ENCODE assay signal across 20 mouse cellular contexts in genomic region chr6:53548236-53548635, GRCm38 (mm10).
DNase-seq lines count a peak whose midpoint lies in the region; ATAC-seq lines count a peak whose summit lies in the region.
"Had no signal": no experiment of that assay in that cellular context is flagged by ENCODE, and none has a peak within 500 bp of the region (broad histone marks: within the 10 kb centered on the region; RNA-seq: fewer than 3 reads in every experiment).

No protein-coding gene starts in this region.

- H3K9me3 ChIP-seq in heart, embryonic 10.5 days: no peaks in the 10 kb centered on the region
- H3K9me3 ChIP-seq in kidney, embryonic 15.5 days (replicated peaks): peaks cover 2% of the 10 kb centered on the region; the same call in 1 of the 2 replicates
- H3K9me3 ChIP-seq in limb, embryonic 10.5 days (replicated peaks): no peaks in the 10 kb centered on the region
- H3K9me3 ChIP-seq: embryonic facial prominence, embryonic 13.5 days; forebrain, embryonic 12.5 days; heart, embryonic 15.5 days; hindbrain, embryonic 13.5 days had no signal

- no peaks in the 10 kb centered on the region for H3K27me3 ChIP-seq in heart, embryonic 10.5 days (ENCODE audit: insufficient read depth, poor library complexity, severe bottlenecking)
- H3K27me3 ChIP-seq in kidney, embryonic 15.5 days: peaks cover 33% of the 10 kb centered on the region
- 0 out of 2 replicates have a peak, but pooled peaks cover 5% of the 10 kb centered on the region for H3K27me3 ChIP-seq in limb, embryonic 10.5 days (ENCODE audit: low read depth, poor library complexity, severe bottlenecking)
- H3K27me3 ChIP-seq: heart, embryonic 15.5 days; hindbrain, embryonic 13.5 days had no signal

- H3K36me3 ChIP-seq in heart, embryonic 10.5 days: no peaks in the 10 kb centered on the region; the same call in 1 of the 2 replicates
- no peaks in the 10 kb centered on the region for H3K36me3 ChIP-seq in kidney, embryonic 15.5 days
- H3K36me3 ChIP-seq in limb, embryonic 10.5 days: no peaks in the 10 kb centered on the region
- H3K36me3 ChIP-seq: embryonic facial prominence, embryonic 13.5 days; forebrain, embryonic 12.5 days; heart, embryonic 15.5 days; hindbrain, embryonic 13.5 days had no signal

- H3K4me1 ChIP-seq in heart, embryonic 10.5 days: peaks cover 25% of the 10 kb centered on the region
- peaks cover 34% of the 10 kb centered on the region for H3K4me1 ChIP-seq in kidney, embryonic 15.5 days
- peaks cover 34% of the 10 kb centered on the region for H3K4me1 ChIP-seq in limb, embryonic 10.5 days

- no peak overlapping the region for H3K4me3 ChIP-seq in heart, embryonic 10.5 days
- no peak overlapping the region for H3K4me3 ChIP-seq in kidney, embryonic 15.5 days (replicated peaks)
- no peak overlapping the region for H3K4me3 ChIP-seq in limb, embryonic 10.5 days
- H3K4me3 ChIP-seq: embryonic facial prominence, embryonic 13.5 days; forebrain, embryonic 12.5 days; heart, embryonic 15.5 days; hindbrain, embryonic 13.5 days had no signal

- H3K9ac ChIP-seq in kidney, embryonic 15.5 days: no peak overlapping the region
- H3K9ac ChIP-seq: embryonic facial prominence, embryonic 13.5 days; forebrain, embryonic 12.5 days; heart, embryonic 15.5 days; hindbrain, embryonic 13.5 days had no signal

- peak; percentile 71 for ATAC-seq in kidney, embryonic 15.5 days (replicated peaks; ENCODE audit: low FRiP score)
- ATAC-seq: forebrain, embryonic 16.5 days; hindbrain, postnatal 0 days had no signal

- intact Hi-C loops in heart, postnatal 10 days (cut with DNase I): no loop called here
- intact Hi-C loops in left cerebral cortex, postnatal 10 days (cut with DNase I): no loop called here

- DNase-seq in heart, embryonic 10.5 days (ENCODE audit: low spot score): peak; percentile 39
- DNase-seq in heart, postnatal 10 days: no peak
- no peak for DNase-seq in kidney, adult 11 months
- DNase-seq in limb, embryonic 10.5 days (ENCODE audit: low spot score): no peak
- DNase-seq in left cerebral cortex, postnatal 10 days (ENCODE audit: extremely low spot score in 1 of 2, low spot score in 2 of 2): no peak
- no peak for DNase-seq in adrenal gland, postnatal 14 days
- DNase-seq: adrenal gland, postnatal 10 days; cerebellum, adult 11-12 months; cerebellum, adult 9-10 months; cerebellum, postnatal 25 days; gastrocnemius, postnatal 10 days; heart, adult 18-20 months; heart, postnatal 4 days had no signal

- H3K27ac ChIP-seq in heart, embryonic 10.5 days: no peak overlapping the region
- H3K27ac ChIP-seq in kidney, embryonic 15.5 days: no peak overlapping the region
- H3K27ac ChIP-seq in limb, embryonic 10.5 days: 0 out of 2 replicates have a peak overlapping the region, but pooled peaks have one; percentile 37
- H3K27ac ChIP-seq: embryonic facial prominence, embryonic 13.5 days; forebrain, embryonic 12.5 days; heart, embryonic 15.5 days; hindbrain, embryonic 13.5 days; hindbrain, postnatal 0 days had no signal

- H3K4me2 ChIP-seq in kidney, embryonic 15.5 days: no peak overlapping the region
- H3K4me2 ChIP-seq: embryonic facial prominence, embryonic 13.5 days; forebrain, embryonic 12.5 days; heart, embryonic 15.5 days; hindbrain, embryonic 13.5 days had no signal

- 59% methylated on average over 6 of the region's 6 CpGs for WGBS in heart, embryonic 10.5 days
- WGBS in kidney, embryonic 15.5 days: 29% methylated on average over 6 of the region's 6 CpGs
- 70% methylated on average over 6 of the region's 6 CpGs for WGBS in limb, embryonic 10.5 days
